Mouse (Mus musculus) myocyte (in vitro differentiated cells): ENCODE results near the gene Tescl.

Experiments used
- CEBPB ChIP-seq: IDR thresholded peaks from 2 replicates; pipeline ENCODE4 v1.6.1; 2011; ENCODE audit warnings: mild to moderate bottlenecking, moderate library complexity; ENCODE audit not compliant: poor library complexity, insufficient read depth, severe bottlenecking
- E2F4 ChIP-seq: IDR thresholded peaks from one replicate; pipeline ENCODE4 v1.6.1; 2011; ENCODE audit warnings: mild to moderate bottlenecking, control low read depth, moderate library complexity; ENCODE audit not compliant: insufficient read depth
- MAX ChIP-seq: IDR thresholded peaks from one replicate; pipeline ENCODE4 v1.6.1; 2011; ENCODE audit warnings: low read depth, mild to moderate bottlenecking, control low read depth
- POLR2A ChIP-seq: IDR thresholded peaks from one replicate; pipeline ENCODE4 v1.6.1; 2011; ENCODE audit warnings: low read depth, mild to moderate bottlenecking, control low read depth, moderate library complexity; ENCODE audit not compliant: insufficient read length
- SRF ChIP-seq: IDR thresholded peaks from one replicate; pipeline ENCODE4 v1.6.1; 2011; ENCODE audit warnings: low read depth; ENCODE audit not compliant: control insufficient read depth, insufficient read length

DNA sequence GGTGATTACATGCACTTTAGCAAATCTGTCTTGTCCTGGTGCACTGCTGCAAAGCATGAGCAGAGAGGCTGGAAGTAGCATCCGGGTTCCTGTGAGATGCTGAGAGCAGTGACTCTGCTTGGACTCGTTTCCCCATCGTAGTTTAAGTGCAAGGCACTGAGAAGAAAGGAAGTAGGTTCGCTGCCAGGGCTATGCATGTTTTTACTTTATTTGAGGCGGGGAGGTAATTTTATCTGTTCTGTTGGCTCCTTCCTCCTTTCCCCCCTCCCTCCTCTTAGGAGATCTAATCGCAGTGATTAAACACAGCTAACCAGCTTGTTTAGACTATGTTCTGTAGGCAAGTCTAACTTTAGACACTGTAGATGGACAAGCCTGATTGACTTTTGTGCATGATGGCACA, 14.8 kb downstream of the Tescl start:
- TF ChIP-seq SRF, result no peak
- TF ChIP-seq POLR2A, result no peak
- no peak for TF ChIP-seq MAX
- TF ChIP-seq E2F4, result no peak
- no peak for TF ChIP-seq CEBPB
